Mouse (Mus musculus) ovary, postnatal 10 days (tissue): Measurements from ENCODE around the gene Fkbp8.
"Not testable (repeated sequence)": the region's sequence is repeated elsewhere in the genome, so short reads cannot be mapped to it uniquely, and the experiment has no call there.

ENCODE experiments used
- DNase-seq: peaks from one replicate; pipeline ENCODE4 v3.0.0; 2022; ENCODE audit warnings: low spot score

The Fkbp8 gene

DNA sequence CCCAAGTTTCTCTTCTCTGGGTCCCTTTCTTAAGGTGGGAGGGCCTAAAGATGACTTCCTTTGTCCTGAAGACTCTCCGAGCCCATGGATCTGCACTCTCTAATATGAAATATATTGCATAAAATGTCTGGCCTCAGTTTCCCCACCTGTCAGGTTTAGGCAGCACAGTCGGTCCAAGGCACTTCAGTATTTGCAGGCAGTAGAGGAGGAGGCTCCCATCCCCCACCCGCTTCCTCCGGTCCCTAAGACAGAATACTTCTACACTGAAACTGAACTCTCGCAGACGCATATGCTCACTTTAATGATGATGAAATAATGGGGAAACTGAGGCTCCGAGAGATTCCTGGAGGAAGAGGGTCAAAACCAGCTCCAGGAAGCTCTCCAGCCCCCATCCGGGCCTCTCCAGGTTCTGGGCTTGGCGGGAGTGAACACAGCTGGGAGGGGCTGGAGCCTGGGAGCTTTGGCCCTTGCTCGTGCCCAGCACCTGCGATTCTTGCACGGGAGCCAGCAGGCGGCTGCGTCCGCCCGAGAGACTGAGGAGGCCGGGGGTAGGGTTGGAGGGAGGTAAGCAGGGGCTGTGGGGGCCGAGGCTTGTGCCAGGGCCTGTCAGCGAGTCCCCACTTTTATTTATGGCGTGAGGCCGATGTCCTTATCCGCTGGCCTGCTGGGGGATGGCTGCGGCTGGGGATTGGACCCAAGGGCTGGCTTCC, 25.5 kb upstream of the Fkbp8 start:
- DNase-seq: no peak

DNA sequence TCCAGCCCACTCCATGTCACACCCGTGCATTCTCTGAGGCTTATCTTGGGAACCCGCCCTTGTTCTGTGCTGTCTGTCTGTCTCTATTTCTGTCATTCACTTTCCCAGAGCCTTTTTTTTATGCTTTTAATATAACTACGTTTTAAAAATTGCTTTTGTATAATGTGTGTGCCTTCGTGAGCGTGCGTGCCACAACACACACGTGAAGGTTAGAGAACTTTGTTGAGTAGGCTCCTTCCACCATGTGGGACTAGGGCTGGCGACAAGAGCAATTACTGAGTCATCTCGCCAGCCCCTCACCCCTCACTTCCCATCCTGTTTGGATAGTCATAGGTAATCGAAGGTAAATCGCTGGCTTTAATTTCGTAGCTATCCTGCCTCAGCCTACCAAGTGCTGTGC, 25.0 kb upstream of the Fkbp8 start:
- DNase-seq: no peak

DNA sequence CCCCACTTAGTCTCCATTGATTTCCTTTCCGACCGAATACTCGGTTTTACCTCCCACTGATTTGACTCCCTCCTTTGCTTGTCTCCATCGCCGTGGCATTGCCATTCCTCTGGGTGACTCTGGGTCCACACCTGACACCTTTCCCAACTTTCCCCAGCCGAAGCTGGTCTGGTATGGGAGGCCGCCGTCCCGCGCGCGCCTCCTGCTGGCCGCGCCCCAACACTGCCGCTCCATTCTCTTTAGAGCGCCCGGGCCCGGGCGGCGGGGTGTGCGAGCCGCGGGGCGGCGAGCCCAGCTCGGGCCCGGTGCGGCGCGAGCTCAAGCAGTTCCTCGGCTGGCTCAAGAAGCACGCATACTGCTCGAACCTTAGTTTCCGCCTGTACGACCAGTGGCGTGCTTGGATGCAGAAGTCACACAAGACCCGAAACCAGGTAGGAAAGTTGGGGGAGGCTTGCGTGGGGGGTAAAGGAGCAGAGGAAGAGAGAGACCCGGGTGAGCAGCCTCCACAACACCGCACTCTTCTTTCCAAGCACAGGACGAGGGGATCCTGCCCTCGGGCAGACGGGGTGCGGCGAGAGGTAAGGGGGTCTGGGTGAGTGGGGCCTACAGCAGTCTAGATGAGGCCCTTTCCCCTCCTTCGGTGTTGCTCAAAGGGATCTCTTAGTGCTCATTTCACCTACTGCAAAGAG, 24.3 kb upstream of the Fkbp8 start:
- peak; percentile 44 for DNase-seq

DNA sequence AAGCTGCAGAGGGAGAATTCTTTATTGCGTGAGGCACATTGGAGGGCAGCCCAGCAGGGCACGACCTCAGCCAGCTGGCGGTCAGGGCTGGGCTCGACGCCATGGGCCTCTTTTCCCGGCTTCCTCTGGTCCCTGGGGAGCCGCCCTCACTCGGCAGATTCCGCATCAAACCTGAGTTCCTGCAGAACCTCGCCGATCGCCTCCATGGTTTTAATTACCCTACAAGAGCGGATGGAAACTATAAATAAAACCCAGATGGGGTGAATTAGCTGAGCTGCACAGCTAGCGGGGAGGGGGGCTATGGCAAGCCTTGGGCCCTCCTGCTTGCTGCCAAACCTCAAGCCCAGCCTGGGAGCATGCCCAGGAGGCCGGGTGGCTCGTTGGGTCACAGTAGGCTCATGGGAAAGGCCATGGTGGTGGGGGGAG, 23.2 kb upstream of the Fkbp8 start:
- no peak for DNase-seq

DNA sequence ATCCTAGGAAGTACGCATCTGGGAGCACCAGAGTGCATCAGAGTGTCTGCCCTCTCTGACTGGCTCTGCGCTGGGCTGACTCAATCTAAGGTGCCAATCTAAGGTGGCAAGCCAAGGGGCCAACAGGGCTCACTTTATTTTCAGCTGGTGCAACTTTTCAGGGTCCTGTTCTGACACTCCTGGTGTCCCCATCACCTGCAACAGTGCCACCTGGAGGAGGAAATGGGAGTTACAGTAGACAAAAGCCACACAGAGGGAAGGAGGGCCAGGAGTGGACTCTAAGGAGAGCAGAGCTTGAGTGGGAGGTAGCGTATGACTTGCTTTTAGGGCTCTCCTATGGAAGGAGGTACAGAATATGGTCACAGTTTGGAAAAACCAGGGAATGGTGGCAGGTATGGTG, 22.7 kb upstream of the Fkbp8 start:
- peak; percentile 62 for DNase-seq

DNA sequence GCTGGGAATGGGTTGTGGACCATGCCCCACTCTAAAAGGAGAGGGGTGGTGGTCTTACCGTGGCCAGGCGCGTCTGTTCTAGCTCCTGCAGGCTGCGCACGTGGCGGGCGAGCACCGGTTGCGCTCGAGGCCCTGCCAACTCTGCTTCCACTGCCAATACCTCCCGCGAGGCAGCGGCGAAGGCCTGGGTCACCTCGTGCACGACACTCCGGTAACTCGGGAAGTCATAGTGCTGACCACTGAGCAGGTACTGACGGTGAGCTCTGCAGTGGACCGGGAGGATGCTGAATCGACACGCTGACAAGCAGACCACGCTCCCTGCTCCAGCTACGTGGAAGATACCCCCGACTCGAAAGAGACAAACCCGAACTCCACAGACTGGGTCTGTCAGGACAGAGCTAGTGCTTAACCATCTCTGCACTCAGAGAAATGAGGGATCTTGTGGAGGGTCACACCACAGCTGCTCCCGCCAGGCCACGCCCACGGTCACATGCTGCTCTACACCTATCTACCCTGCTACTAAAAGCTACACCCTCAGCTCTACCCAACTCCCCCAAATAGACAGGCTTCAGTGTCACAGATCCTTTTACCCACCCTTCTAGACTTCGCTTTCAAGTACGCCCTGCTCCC, 21.7 kb upstream of the Fkbp8 start:
- no peak for DNase-seq

DNA sequence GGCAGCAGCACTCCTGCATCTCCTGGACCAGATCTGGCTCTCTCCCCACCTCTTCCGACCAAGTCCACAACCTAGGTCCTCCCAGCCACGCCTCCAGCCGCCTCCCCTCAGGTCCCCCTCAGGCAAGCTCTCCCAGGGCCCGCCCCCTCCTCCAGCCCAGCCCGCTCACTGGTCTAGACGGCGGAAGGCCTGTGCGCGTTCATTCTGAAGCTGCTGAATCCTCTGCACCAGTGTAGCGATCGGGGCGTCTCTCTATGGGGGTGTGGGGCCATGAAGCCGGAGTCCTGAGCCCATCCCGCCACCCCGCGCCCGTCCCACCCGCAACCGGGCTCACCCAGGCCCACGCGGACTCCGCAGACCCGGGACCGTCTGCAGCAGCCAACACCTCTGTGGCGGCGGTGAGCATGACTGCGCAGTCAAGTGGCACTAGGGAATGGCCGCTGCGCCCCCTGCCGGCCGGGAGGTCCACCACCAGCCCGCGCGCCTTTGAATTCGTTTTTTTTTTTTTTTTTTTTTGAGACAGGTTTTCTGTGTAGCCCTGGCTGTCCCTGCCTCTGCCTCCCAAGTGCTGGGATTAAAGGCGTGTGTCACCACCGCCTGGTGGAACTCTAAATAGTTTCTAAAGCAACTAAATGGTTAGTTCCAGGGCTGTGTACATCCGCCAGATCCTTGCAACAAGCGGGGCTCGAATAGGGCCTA, 21.0 kb upstream of the Fkbp8 start, which contains the start of gene Rex1bd:
TSS of gene Rex1bd (minus strand) at position 425 of the 699 bp plus-strand sequence.
- peak; percentile 88 for DNase-seq

DNA sequence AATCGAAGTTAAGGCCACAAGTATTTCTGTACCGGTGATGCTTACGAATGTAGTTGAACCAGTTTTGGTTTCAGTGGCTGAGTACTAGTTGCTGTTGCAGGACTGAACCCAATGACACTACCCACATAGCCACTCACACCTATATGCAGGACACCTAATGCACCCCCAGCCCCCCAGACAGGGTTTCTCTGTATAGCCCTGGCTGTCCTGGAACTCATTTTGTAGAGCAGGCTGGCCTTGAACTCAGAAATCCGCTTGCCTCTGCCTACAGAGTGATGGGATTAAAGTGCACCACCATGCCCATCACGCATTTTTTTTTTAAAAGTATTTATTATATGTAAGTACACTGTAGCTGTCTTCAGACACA, 20.5 kb upstream of the Fkbp8 start:
- DNase-seq: no peak

DNA sequence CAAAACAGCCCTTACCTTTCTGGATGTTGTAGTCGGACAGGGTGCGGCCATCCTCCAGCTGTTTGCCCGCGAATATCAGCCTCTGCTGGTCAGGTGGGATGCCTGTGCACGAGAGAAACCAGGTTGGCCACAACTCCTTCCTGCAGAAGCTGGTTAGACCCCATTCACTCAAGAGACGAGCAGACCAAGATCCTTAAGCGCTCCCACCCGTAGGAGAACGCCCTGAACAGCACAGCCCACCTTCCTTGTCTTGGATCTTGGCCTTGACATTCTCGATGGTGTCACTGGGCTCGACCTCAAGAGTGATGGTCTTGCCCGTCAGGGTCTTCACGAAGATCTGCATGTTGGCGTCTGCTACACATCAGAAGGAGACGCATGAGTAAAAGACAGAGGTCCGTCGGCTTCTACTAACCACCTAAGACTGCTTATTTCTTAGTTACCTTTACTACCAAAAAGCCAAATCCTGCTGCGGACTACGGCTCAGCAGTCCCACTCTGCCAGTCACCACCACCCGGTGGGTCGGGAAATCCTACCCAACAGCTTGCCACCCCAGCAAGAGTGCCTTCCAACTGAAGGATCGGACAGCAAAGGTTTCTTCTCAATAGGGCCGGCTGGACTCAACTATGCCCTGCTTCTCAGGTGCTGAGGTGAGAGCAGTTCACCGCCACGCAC, 18.1 kb upstream of the Fkbp8 start:
- no peak for DNase-seq

DNA sequence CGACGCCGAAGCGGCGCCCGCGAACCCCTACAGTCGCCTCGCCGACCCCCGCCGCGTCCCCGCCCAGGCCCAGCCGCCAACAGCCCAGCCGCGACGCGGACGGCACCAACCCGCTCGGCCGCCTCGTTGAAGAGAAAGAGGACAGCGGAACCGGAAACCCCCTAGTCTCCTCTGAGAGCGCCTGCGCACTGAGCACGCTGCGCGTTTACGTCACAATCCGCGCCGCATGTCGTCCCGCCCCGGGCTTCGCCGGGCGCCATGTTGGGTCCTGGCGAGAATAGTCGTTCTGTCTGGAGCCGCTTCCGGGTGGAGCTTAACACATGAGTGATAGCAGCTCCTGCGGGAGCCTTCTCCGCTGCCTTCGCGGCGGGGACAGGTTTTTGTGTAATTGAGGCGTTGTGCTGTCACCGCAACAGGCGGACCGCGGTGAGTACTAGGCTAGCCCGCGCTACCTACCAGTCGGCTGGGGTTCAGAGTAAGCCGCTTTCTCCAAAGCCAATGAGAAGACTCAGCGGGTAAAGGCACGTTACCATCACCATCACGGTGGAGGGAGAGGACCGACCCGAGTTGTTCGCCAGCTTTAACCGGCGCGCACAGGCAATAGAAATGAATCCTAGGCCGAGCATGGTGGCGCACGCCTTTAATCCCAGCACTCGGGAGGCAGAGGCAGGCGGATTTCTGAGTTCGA, 17.2 kb upstream of the Fkbp8 start, which contains the start of gene Uba52:
TSS of gene Uba52 (minus strand) at position 574 of the 688 bp plus-strand sequence.
- peak; percentile 93 for DNase-seq

DNA sequence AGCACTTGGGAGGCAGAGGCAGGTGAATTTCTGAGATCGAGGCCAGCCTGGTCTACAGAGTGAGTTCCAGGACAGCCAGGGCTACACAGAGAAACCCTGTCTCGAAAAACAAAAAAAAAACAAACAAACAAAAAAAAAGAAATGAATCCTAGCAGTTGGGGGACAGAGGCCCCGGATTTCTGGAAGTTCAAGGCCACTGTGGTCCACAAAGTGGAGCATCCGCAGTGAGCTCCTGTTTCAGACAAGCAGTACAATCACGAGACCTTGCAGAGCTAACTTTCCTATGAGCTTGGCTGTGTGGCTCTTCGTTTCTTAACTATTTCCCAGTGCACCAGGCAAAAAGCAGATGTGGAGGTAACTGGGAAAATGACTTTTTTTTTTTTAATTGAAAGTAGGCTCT, 16.4 kb upstream of the Fkbp8 start:
- DNase-seq: not testable (repeated sequence)

DNA sequence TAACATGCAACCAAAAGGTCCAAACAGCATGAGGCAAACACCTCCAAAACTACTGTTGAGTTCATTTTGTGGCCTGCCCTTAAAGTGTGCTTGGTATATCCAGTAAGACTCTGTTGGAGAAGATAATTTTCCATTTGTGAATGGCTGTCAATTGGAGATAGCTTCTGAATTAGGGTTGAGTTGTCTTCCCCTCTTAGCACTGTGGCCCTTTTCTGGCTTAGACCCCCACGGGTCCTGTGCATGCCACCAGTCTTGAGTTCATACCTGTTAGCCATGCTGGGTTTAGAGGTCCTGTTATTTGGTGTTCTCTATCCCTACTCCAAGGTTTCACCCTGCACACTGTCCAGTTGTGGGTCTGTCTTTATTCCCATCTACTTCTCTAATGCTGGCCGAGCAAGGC, 15.8 kb upstream of the Fkbp8 start:
- DNase-seq: no peak

DNA sequence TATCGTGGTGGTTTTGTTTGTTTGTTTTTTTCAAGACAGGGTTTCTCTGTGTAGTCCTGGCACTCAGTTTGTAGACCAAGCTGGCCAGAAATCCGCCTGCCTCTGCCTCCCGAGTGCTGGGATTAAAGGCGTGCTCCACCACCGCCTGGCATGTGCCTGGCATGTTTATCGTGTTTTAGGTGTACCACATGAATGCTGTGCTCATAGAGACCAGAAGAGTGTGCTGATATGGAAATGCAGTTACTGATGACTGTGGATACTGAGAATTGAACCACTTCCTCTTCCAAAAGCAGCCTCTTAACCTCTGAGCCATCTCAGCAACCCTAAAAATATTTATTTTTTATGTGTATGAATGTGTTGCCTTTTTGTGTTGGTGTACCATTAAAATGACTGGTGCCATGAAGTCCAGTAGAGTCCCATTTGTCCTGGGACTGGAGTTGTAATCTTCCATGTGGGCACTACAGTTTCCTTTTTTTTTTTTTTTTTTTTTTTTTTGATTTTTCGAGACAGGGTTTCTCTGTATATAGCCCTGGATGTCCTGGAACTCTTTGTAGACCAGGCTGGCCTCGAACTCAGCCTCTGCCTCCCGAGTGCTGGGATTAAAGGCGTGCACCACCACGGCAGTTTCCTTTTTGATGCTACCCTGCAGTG, 15.1 kb upstream of the Fkbp8 start:
- no peak for DNase-seq

DNA sequence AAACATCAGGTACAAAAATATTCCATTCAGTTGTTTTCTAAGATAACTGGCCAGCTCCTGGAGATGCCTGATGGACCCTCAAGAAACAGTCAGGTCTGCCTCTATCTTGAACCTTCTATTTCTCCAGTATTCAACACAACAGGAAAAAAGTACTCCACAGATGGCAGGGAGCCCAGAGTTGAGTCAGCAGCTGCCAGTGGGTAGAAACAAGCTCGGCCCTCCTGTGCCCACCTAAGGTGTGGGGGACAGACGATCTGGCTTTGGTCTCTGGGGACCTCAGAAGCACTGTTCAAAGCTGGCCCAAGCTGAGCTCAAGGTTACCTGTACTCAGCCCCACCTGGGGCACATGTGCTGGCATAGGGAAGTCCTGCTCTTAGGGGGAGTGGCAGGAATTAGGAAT, 14.1 kb upstream of the Fkbp8 start:
- DNase-seq: no peak

DNA sequence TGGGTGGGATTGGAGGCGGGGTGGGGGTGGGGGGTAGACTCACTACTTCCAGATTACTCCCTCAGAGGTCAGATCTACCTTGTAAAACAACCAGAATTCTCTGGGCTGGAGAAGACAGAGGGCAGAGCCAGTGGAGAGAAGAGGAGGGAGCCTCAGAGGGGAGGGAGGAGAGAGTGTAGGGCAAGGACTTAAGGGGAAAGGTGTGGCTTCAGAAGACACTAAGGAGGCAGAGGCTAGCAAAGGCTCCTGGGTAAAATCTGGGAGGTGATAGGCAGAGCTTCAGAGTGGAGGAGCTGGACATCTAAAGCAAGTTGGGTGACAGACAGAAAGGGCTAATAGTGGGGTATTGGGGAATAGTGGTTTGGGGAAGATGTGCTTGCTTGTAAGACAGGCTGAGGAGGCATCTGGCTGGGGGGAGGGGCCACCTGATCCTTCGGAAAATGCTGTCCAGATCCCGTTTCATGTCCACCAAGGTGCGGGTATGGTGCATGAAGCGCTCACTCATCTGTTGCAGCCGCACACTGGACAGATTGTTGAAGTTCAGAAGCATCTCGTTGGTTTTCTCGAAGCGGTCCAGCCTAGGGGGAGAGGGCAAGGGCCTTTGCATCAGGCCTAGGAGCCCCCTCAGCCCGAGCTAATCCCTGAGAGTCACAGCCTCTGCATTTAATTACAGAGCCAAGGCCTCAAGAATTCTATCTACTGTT, 9.4 kb upstream of the Fkbp8 start:
- DNase-seq: no peak

DNA sequence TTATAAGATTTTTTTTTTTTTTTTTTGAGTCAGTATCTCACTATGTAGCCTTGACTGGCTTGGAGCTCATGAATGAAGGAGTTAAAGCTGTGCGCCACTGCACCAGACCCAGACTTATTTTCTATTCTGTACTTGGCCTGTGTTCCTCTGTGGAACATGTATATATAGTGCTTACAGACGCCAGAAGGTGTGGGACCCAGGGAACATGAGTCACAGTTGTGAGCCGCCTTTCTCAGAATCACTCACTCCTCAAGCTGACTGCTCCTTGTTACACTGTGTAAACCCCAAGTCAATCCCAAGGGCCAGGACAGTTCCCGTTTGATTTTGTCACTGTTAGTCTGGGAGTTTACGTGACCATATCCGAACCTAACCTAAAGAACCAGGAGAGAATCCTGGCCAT, 8.5 kb upstream of the Fkbp8 start:
- DNase-seq: no peak

DNA sequence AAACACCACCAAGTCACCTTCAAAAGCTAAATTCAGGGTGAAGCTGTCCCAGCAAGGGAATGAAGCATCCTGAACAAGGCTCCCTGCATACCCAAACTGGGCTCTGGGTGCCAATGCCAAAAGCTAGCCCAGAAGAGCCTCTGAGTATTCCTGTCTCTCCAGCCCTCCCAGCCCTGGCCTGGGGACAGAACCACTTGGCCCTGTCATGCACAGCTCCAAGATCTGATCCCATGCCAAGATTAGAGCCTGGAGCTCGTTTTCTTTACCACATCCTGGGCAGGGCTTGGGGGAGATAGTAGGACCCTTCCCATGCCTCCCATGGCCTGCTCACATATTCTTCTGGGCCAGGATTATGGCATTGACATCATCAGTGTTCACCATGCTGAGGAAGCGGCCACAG, 7.9 kb upstream of the Fkbp8 start:
- no peak for DNase-seq

DNA sequence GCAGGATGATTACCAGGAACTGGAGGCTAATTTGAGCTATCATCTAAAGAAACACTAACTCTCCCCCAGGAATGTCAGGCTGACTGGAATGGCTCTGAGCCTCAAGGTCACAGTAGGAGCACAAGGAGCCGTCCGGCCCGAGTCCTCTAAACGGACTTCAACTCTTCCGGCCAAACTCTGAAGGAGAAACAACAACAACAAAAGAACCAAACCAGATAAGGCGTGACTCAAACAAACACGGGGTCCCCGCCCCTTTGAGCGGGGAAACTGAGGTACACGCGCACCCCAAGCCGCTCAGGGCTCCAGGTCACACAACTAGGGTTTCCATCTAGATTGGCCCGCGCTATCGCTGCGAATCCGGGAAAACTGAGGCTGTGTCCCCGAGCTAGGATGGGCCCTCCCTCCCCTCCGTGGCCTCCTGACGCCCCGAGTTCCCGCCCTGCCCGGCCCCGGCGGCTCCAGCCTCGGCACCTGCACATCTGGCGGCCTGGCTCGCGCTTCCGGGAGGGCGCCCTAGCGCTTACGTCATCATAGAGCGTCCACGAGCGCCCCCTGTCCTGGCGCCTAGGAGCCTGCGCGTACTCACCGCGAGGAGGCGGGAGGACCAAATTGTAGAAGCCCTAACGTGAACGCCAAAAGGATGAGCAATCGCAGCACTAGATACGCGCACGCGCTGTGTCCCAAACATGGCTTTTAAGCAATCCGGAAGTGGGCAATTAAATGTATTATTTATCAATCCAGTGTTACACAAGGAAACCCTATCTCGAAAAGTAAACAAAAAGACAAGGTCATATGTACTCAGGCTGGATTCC, 4.7 kb upstream of the Fkbp8 start:
- peak; percentile 77 for DNase-seq

DNA sequence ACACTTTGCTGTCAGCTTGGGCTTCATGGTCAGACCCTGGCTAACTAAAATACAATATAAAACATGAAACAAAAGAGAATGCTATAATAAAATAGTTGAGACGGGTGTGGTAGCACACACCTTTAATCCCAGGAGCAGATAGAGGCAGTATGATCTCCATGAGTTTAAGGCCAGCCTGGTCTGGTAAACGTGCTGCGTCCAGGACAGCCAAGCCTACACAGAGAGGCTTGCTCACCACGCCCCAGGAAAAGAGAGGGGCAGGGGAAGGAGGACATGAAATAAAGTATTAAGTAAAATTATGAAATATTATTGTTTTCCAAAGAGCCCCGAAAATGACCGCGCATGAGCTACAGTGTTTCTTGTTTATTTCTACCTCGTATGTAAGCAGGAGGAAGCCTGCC, 413 bp upstream of the Fkbp8 start:
- no peak for DNase-seq
